Mouse (Mus musculus) bone marrow macrophage, adult 2 months (primary cell): ENCODE data around the gene Dock11.

ENCODE experiments used
- CTCF ChIP-seq: IDR thresholded peaks from 2 replicates; pipeline ENCODE4 v1.5.1; 2012; ENCODE audit warnings: low read depth, mild to moderate bottlenecking, low read length, moderate library complexity
- POLR2A ChIP-seq: IDR thresholded peaks from 2 replicates; pipeline ENCODE4 v1.6.1; 2012; ENCODE audit warnings: mild to moderate bottlenecking, low read depth, low read length, borderline replicate concordance

GRCm38 (mm10) chrX:35906696-35907330 is 18.2 kb downstream of the Dock11 start:
- TF ChIP-seq CTCF (no peak), POLR2A (no peak)
